Mouse (Mus musculus) forebrain, embryonic 11.5 days (tissue): Measurements from ENCODE around the gene Ndrg3. TPM values are rescaled to one million over a fixed set of nuclear protein-coding genes. Genes with fewer than 3 reads are reported as not detected.

ENCODE experiments used
- ATAC-seq: fragments of 200-750 bp; cut with Nextera tagmentation; replicated peaks from 2 replicates; pipeline ENCODE4 v1.8.0; 2017; ENCODE audit warnings: moderate TSS enrichment; ENCODE audit not compliant: low FRiP score
- DNase-seq: peaks from one replicate; pipeline ENCODE4 v3.0.0-alpha.2; 2017; ENCODE audit warnings: low spot score
- H3K27ac ChIP-seq: fragments of 300-500 bp; sonication (generic); 2 replicates; pipeline ENCODE4 v1.5.1; 2014; ENCODE audit warnings: low read depth, low read length
- H3K27me3 ChIP-seq: fragments of 300-500 bp; sonication (generic); 2 replicates; pipeline ENCODE4 v1.6.1; 2014; ENCODE audit warnings: mild to moderate bottlenecking, low read length, mixed read lengths; ENCODE audit not compliant: control insufficient read depth, insufficient read depth
- H3K36me3 ChIP-seq: fragments of 300-500 bp; sonication (generic); 2 replicates; pipeline ENCODE4 v1.6.1; 2014; ENCODE audit warnings: mild to moderate bottlenecking, low read length, moderate library complexity, mixed read lengths; ENCODE audit not compliant: control insufficient read depth, insufficient read depth
- H3K4me1 ChIP-seq: fragments of 300-500 bp; sonication (generic); replicated peaks from 2 replicates; pipeline ENCODE4 v1.6.1; 2014; ENCODE audit warnings: low read length, mixed read lengths; ENCODE audit not compliant: control insufficient read depth, insufficient read depth
- H3K4me2 ChIP-seq: fragments of 300-500 bp; sonication (generic); 2 replicates; pipeline ENCODE4 v1.6.1; 2014; ENCODE audit warnings: low read depth, mild to moderate bottlenecking, low read length, moderate library complexity, mixed read lengths; ENCODE audit not compliant: severe bottlenecking
- H3K4me3 ChIP-seq: fragments of 300-500 bp; sonication (generic); 2 replicates; pipeline ENCODE4 v1.5.1; 2014; ENCODE audit warnings: low read depth, low read length
- H3K9ac ChIP-seq: fragments of 300-500 bp; sonication (generic); 2 replicates; pipeline ENCODE4 v1.6.1; 2014; ENCODE audit warnings: low read length
- H3K9me3 ChIP-seq: fragments of 300-500 bp; sonication (generic); 2 replicates; pipeline ENCODE4 v1.6.1; 2016; ENCODE audit warnings: low read length, mixed read lengths; ENCODE audit not compliant: control insufficient read depth
- WGBS: fragments of 180-500 bp; shearing (Covaris S2); extraction: QIAGEN DNeasy Blood & Tissue Kit; methylation state at CpG from one replicate; pipeline ENCODE4 v1.1.7; 2014; 5-methylcytosine and 5-hydroxymethylcytosine counted together
- polyA plus RNA-seq: library from polyadenylated mRNA; unstranded; fragments of >200 nt; fragmentation: Nextera tagmentation; extraction: Ambion mirVana; gene quantifications from 2 replicates; pipeline ENCODE4 v1.2.1, GENCODE M21; 2014

Gene Ndrg3
- polyA plus RNA-seq, 1 experiment from 2014 or later = 51.1 TPM

- no peaks in the 10 kb centered on the region for H3K36me3 ChIP-seq
- 87% methylated on average over 9 of the region's 9 CpGs for WGBS
- H3K4me1 ChIP-seq = no peaks in the 10 kb centered on the region
- H3K4me3 ChIP-seq = no peak overlapping the region
- ATAC-seq = no peak
- H3K27ac ChIP-seq = no peak overlapping the region
- H3K9ac ChIP-seq = no peak overlapping the region
- no peaks in the 10 kb centered on the region for H3K27me3 ChIP-seq
- no peak for DNase-seq
- H3K9me3 ChIP-seq = no peaks in the 10 kb centered on the region
- H3K4me2 ChIP-seq = no peak overlapping the region
Measured at GRCm38 (mm10) chr2:156897034-156897433, 94.8 kb downstream of the Ndrg3 start.

- H3K9me3 ChIP-seq = no peaks in the 10 kb centered on the region
- H3K27ac ChIP-seq = no peak overlapping the region
- H3K27me3 ChIP-seq = no peaks in the 10 kb centered on the region
- H3K4me3 ChIP-seq = no peak overlapping the region
- WGBS = 83% methylated on average over 9 of the region's 9 CpGs
- DNase-seq (no peak), ATAC-seq (no peak)
- no peak overlapping the region for H3K4me2 ChIP-seq
- H3K36me3 ChIP-seq = no peaks in the 10 kb centered on the region
- no peaks in the 10 kb centered on the region for H3K4me1 ChIP-seq
- no peak overlapping the region for H3K9ac ChIP-seq
Measured at GRCm38 (mm10) chr2:156896384-156896914, 95.4 kb downstream of the Ndrg3 start.

GRCm38 (mm10) chr2:156894496-156895265, 97.2 kb downstream of the Ndrg3 start:
- WGBS = 86% methylated on average over 15 of the region's 15 CpGs
- Histone ChIP-seq H3K9ac (no peak overlapping the region), H3K36me3 (no peaks in the 10 kb centered on the region), H3K27me3 (no peaks in the 10 kb centered on the region), H3K27ac (no peak overlapping the region), H3K9me3 (no peaks in the 10 kb centered on the region), H3K4me2 (no peak overlapping the region), H3K4me1 (no peaks in the 10 kb centered on the region), H3K4me3 (no peak overlapping the region)
- DNase-seq (no peak), ATAC-seq (no peak)

GRCm38 (mm10) chr2:156892821-156893220, 99.0 kb downstream of the Ndrg3 start:
- Histone ChIP-seq H3K4me3 (no peak overlapping the region), H3K4me2 (no peak overlapping the region), H3K27me3 (no peaks in the 10 kb centered on the region), H3K9ac (no peak overlapping the region), H3K9me3 (no peaks in the 10 kb centered on the region), H3K36me3 (no peaks in the 10 kb centered on the region), H3K27ac (no peak overlapping the region), H3K4me1 (no peaks in the 10 kb centered on the region)
- 74% methylated on average over 6 of the region's 6 CpGs for WGBS
- no peak for DNase-seq
- no peak for ATAC-seq

GRCm38 (mm10) chr2:156892240-156892639, 99.6 kb downstream of the Ndrg3 start:
- ATAC-seq (no peak), DNase-seq (no peak)
- Histone ChIP-seq H3K9me3 (no peaks in the 10 kb centered on the region), H3K36me3 (no peaks in the 10 kb centered on the region), H3K9ac (no peak overlapping the region), H3K4me3 (no peak overlapping the region), H3K4me1 (no peaks in the 10 kb centered on the region), H3K27me3 (no peaks in the 10 kb centered on the region), H3K27ac (no peak overlapping the region), H3K4me2 (no peak overlapping the region)
- WGBS = 52% methylated on average over 3 of the region's 3 CpGs

- H3K4me3 ChIP-seq = no peak overlapping the region
- H3K36me3 ChIP-seq = no peaks in the 10 kb centered on the region
- DNase-seq (no peak), ATAC-seq (no peak)
- no peaks in the 10 kb centered on the region for H3K4me1 ChIP-seq
- H3K27me3 ChIP-seq = no peaks in the 10 kb centered on the region
- no peak overlapping the region for H3K27ac ChIP-seq
- H3K9ac ChIP-seq = no peak overlapping the region
- WGBS = 83% methylated on average over 3 of the region's 3 CpGs
- no peak overlapping the region for H3K4me2 ChIP-seq
- no peaks in the 10 kb centered on the region for H3K9me3 ChIP-seq
Measured at GRCm38 (mm10) chr2:156888490-156888889, 103.4 kb downstream of the Ndrg3 start.

- Histone ChIP-seq H3K27ac (no peak within 1 kb of the TSS), H3K36me3 (no peaks in the 10 kb centered on the region), H3K9me3 (no peaks in the 10 kb centered on the region), H3K4me2 (no peak within 1 kb of the TSS), H3K9ac (no peak within 1 kb of the TSS), H3K4me3 (no peak within 1 kb of the TSS), H3K27me3 (no peaks in the 10 kb centered on the region), H3K4me1 (no peaks in the 10 kb centered on the region)
- 72% methylated on average over 6 of the region's 6 CpGs for WGBS
- ATAC-seq (no peak), DNase-seq (no peak)
Measured at GRCm38 (mm10) chr2:156887017-156887416, 104.8 kb downstream of the Ndrg3 start, which contains the start of gene Sla2. Gene Sla2, minus strand, starts transcription at chr2:156887192.

- Histone ChIP-seq H3K27me3 (no peaks in the 10 kb centered on the region), H3K9ac (no peak overlapping the region), H3K36me3 (no peaks in the 10 kb centered on the region), H3K4me1 (no peaks in the 10 kb centered on the region), H3K27ac (no peak overlapping the region), H3K4me2 (no peak overlapping the region), H3K4me3 (no peak overlapping the region), H3K9me3 (no peaks in the 10 kb centered on the region)
- ATAC-seq = no peak
- no peak for DNase-seq
- 82% methylated on average over 10 of the region's 10 CpGs for WGBS
Measured at GRCm38 (mm10) chr2:156886084-156886631, 105.7 kb downstream of the Ndrg3 start.
